Mouse (Mus musculus) ES-E14 (cell line): ENCODE results near the gene Gm49661. TPM values are rescaled to one million over a fixed set of nuclear protein-coding genes. Genes with fewer than 3 reads are reported as not detected.

Source experiments
- DNase-seq: peaks from one replicate; pipeline ENCODE4 v3.0.0-alpha.2; 2013; ENCODE audit warnings: low read depth, low spot score
- H3K27ac ChIP-seq: 2 replicates; pipeline ENCODE4 v1.5.1; 2012; ENCODE audit warnings: low read depth, mild to moderate bottlenecking, low read length, moderate library complexity, mixed read lengths; ENCODE audit not compliant: poor library complexity, insufficient read depth, severe bottlenecking
- H3K36me3 ChIP-seq: 2 replicates; pipeline ENCODE4 v1.6.1; 2012; ENCODE audit warnings: mild to moderate bottlenecking, low read length, moderate library complexity, mixed read lengths; ENCODE audit not compliant: control insufficient read depth, poor library complexity, insufficient read depth, severe bottlenecking
- H3K4me1 ChIP-seq, 2 experiments: fragments of 150-350 bp in 1 of 2; sonication (generic) in 1 of 2; 2 replicates each; pipeline ENCODE4 v1.6.1; 2012; ENCODE audit warnings: low read length in 2 of 2, mild to moderate bottlenecking in 1 of 2, mixed read lengths in 1 of 2; ENCODE audit not compliant: control insufficient read depth in 2 of 2, insufficient read depth in 2 of 2, poor library complexity in 1 of 2
- H3K4me3 ChIP-seq, 2 experiments: fragments of 150-350 bp in 1 of 2; sonication (generic) in 1 of 2; 2 replicates each; pipeline ENCODE4 v1.5.1; 2012; ENCODE audit warnings: low read length in 2 of 2, low read depth in 1 of 2, mild to moderate bottlenecking in 1 of 2, mixed read lengths in 1 of 2; ENCODE audit not compliant: insufficient read depth in 1 of 2, poor library complexity in 1 of 2, severe bottlenecking in 1 of 2
- H3K9ac ChIP-seq: 2 replicates; pipeline ENCODE4 v1.6.1; 2012; ENCODE audit warnings: low read depth, mild to moderate bottlenecking, low read length, mixed read lengths; ENCODE audit not compliant: poor library complexity, insufficient read depth, severe bottlenecking
- H3K9me3 ChIP-seq: fragments of 150-350 bp; sonication (generic); 2 replicates; pipeline ENCODE4 v1.6.1; 2012; ENCODE audit warnings: low read depth, mild to moderate bottlenecking, low read length; ENCODE audit not compliant: control insufficient read depth, insufficient read depth
- CHD2 ChIP-seq: IDR thresholded peaks from 2 replicates; pipeline ENCODE4 v1.6.1; 2014; ENCODE audit warnings: mild to moderate bottlenecking, low read depth, low read length, inconsistent platforms
- HCFC1 ChIP-seq: IDR thresholded peaks from 2 replicates; pipeline ENCODE4 v1.6.1; 2012; ENCODE audit warnings: low read length, inconsistent platforms, borderline replicate concordance; ENCODE audit not compliant: insufficient read depth
- MAFK ChIP-seq: IDR thresholded peaks from 2 replicates; pipeline ENCODE4 v1.6.1; 2014; ENCODE audit warnings: mild to moderate bottlenecking, low read depth, low read length, inconsistent platforms; ENCODE audit not compliant: insufficient read depth
- ZC3H11A ChIP-seq: IDR thresholded peaks from 2 replicates; pipeline ENCODE4 v1.6.1; 2012; ENCODE audit warnings: low read depth, mild to moderate bottlenecking, inconsistent platforms, low read length, borderline replicate concordance
- ZNF384 ChIP-seq: IDR thresholded peaks from 2 replicates; pipeline ENCODE4 v1.6.1; 2012; ENCODE audit warnings: low read depth, low read length, inconsistent platforms
- in situ Hi-C, 2 experiments: fragments of 600-800 bp; cut with MboI; formaldehyde crosslinking; loops; one replicate each; pipeline ENCODE4 v1.15.1; 2025; ENCODE audit warnings: low sequenced_read_pairs in 2 of 2, inconsistent platforms in 1 of 2; ENCODE audit not compliant: unreplicated experiment in 2 of 2
- total RNA-seq: library from RNA; depleted of rRNA; stranded (reverse); fragments of 300-350 nt; gene quantifications from 2 replicates; pipeline ENCODE4 v1.2.3, GENCODE M21; 2012

The Gm49661 gene
- total RNA-seq, 1 experiment, result not detected

- H3K27ac ChIP-seq, result no peak overlapping the region
- H3K4me3 ChIP-seq, result no peak overlapping the region
- H3K9me3 ChIP-seq, result no peaks in the 10 kb centered on the region
- DNase-seq, result no peak
- in situ Hi-C loops, result no loop called here
- peaks cover 0 to 17% of the 10 kb centered on the region in 2 experiments; a peak in 3 of 4 replicates for H3K4me1 ChIP-seq
- no peak overlapping the region for H3K9ac ChIP-seq
- H3K36me3 ChIP-seq, result peaks cover 37% of the 10 kb centered on the region
- TF ChIP-seq HCFC1 (no peak), MAFK (no peak), ZC3H11A (no peak), ZNF384 (no peak)
Measured at GRCm38 (mm10) chr8:84996978-84997377, 27.7 kb upstream of the Gm49661 start.

GRCm38 (mm10) chr8:84995680-84996079 is 26.4 kb upstream of the Gm49661 start:
- DNase-seq, result no peak
- TF ChIP-seq HCFC1 (no peak), ZC3H11A (no peak), ZNF384 (no peak), CHD2 (no peak), MAFK (no peak)
- in situ Hi-C loops, result no loop called here
- H3K36me3 ChIP-seq, result peaks cover 34% of the 10 kb centered on the region
- H3K27ac ChIP-seq, result no peak overlapping the region
- peak overlapping the region; percentile 71; the same call in 1 of the 2 replicates for H3K9ac ChIP-seq
- H3K9me3 ChIP-seq, result no peaks in the 10 kb centered on the region
- H3K4me3 ChIP-seq, result peak overlapping the region in 1 of 2 experiments; percentile 32; a peak in 2 of 4 replicates
- peaks cover 0 to 15% of the 10 kb centered on the region in 2 experiments; a peak in 3 of 4 replicates for H3K4me1 ChIP-seq

GRCm38 (mm10) chr8:84994375-84994774 is 25.1 kb upstream of the Gm49661 start:
- TF ChIP-seq ZNF384 (no peak), MAFK (no peak), ZC3H11A (no peak), HCFC1 (no peak)
- Histone ChIP-seq H3K36me3 (peaks cover 32% of the 10 kb centered on the region), H3K9me3 (no peaks in the 10 kb centered on the region), H3K9ac (no peak overlapping the region), H3K4me3 (no peak overlapping the region), H3K27ac (no peak overlapping the region), H3K4me1 (peaks cover 0 to 15% of the 10 kb centered on the region in 2 experiments; a peak in 3 of 4 replicates)
- no peak for DNase-seq
- in situ Hi-C loops, result no loop called here

- Histone ChIP-seq H3K27ac (peak overlapping the region; percentile 96), H3K9me3 (no peaks in the 10 kb centered on the region), H3K4me1 (peaks cover 9 to 13% of the 10 kb centered on the region in 2 experiments), H3K4me3 (peak overlapping the region; percentile 86 to 89), H3K9ac (peak overlapping the region; percentile 97), H3K36me3 (peaks cover 15% of the 10 kb centered on the region)
- DNase-seq, result no peak
- TF ChIP-seq ZC3H11A, result no peak
- no peak for TF ChIP-seq CHD2
- TF ChIP-seq MAFK, result no peak
- TF ChIP-seq ZNF384, result no peak
- TF ChIP-seq HCFC1, result no peak
- in situ Hi-C loops, result no loop called here
Measured at GRCm38 (mm10) chr8:84990836-84991235, 21.6 kb upstream of the Gm49661 start.

- Histone ChIP-seq H3K9ac (peak within 1 kb of the TSS; percentile 97), H3K36me3 (peaks cover 15% of the 10 kb centered on the region), H3K9me3 (no peaks in the 10 kb centered on the region), H3K4me3 (peak within 1 kb of the TSS; percentile 86 to 89), H3K4me1 (peaks cover 9 to 13% of the 10 kb centered on the region in 2 experiments), H3K27ac (peak within 1 kb of the TSS; percentile 96)
- 0 out of 2 replicates have a peak, but pooled peaks have one; percentile 38 for TF ChIP-seq HCFC1
- TF ChIP-seq ZNF384, result no peak
- peak; percentile 98 for DNase-seq
- in situ Hi-C loops, result no loop called here
Measured at GRCm38 (mm10) chr8:84990349-84990748, 21.1 kb upstream of the Gm49661 start, which contains the start of gene Hook2. Hook2 (plus strand) TSS chr8:84990603.
